ENCODE assay signal across 9 mouse cellular contexts in genomic region chr8:15729075-15729474, GRCm38 (mm10).
DNase-seq lines count a peak whose midpoint lies in the region.
"Had no signal": no experiment of that assay in that cellular context is flagged by ENCODE, and none has a peak within 500 bp of the region (broad histone marks: within the 10 kb centered on the region; RNA-seq: fewer than 3 reads in every experiment).

No protein-coding gene starts in this region.

- peak; percentile 20 for DNase-seq in 3T3-L1 (ENCODE audit: low read depth, low spot score)
- DNase-seq in R1 (ENCODE audit: low read depth, low spot score), result peak; percentile 33
- DNase-seq in embryo, embryonic 10 days (ENCODE audit: low spot score), result peak; percentile 65
- peak; percentile 49 to 68 for DNase-seq in heart, postnatal 10 days
- DNase-seq in layer of hippocampus, postnatal 10 days (ENCODE audit: low spot score in 2 of 2), result peak; percentile 72 to 83
- peak; percentile 21 to 24 for DNase-seq in lung, postnatal 4 days
- DNase-seq in testis, postnatal 10 days (ENCODE audit: low spot score), result peak; percentile 77
- no peak for DNase-seq in spleen, postnatal 14 days (ENCODE audit: low spot score in 2 of 2)
- DNase-seq: liver, embryonic 13.5 days had no signal

- intact Hi-C loops in heart, postnatal 10 days (cut with DNase I), result loop anchor here (1.0 to 10.0 kb wide), 4 partner anchors 127 to 508 kb away; no protein-coding TSS in a partner anchor

Comparison
In these comparisons a context has a peak if more than half of its experiments do, and no peak if none do; other contexts are left out.
1. DNase-seq: peak in 3T3-L1 (single experiment), R1 (single experiment), embryo, embryonic 10 days (single experiment), heart, postnatal 10 days (2 of 2), layer of hippocampus, postnatal 10 days (2 of 2), lung, postnatal 4 days (2 of 2) and testis, postnatal 10 days (single experiment); none in spleen, postnatal 14 days (0 of 2).